8 mouse cellular contexts compared by ENCODE assay signal in the genomic region with DNA sequence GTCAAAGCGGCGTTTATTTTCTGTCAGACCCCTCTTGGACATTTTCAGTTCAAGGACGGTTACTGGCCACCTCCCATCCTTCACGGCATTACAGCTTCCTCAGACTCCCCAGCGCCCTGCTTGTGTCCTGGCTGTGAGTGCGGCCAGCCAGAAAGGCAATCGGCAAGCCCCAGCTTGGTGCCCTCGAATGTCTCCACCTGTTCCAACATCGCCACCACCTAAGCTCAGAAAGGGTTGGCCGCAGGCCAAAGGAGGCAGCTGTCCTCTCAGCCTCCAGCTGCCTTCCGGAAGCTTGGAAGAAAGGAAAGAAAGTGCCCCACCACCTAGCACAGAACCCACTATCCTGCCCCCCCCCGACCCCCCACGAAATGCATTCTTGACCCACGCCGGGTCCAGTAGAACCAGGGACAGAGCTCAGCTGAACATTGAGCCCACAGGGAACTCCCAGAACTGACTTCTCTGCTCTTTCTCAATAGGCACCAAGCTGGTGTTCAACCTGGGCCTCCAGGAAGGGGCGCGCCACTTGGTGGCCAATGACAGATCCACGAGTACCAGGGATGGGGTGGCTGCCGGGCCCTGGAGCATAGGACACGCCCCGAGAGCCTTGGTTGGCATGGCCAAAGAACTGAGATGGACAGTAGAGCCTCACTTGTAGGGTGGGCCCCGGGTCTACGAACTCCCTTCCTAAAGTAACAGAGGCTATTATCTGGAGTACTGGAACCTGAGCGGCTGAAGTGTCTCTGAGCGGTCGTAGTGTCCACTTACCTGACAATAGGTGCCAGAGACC. TPM values are rescaled to one million over a fixed set of nuclear protein-coding genes. Genes with fewer than 3 reads are reported as not detected.
DNase-seq lines count a peak whose midpoint lies in the region; ATAC-seq and TF ChIP-seq lines count a peak whose summit lies in the region.

No protein-coding gene starts in this region.

- H3K27me3 ChIP-seq in heart, embryonic 10.5 days (ENCODE audit: insufficient read depth, poor library complexity, severe bottlenecking), result peaks cover 36% of the 10 kb centered on the region
- peaks cover 39% of the 10 kb centered on the region for H3K27me3 ChIP-seq in embryonic facial prominence, embryonic 14.5 days (replicated peaks; ENCODE audit: control insufficient read depth, insufficient read depth, low read length)
- peaks cover 41% of the 10 kb centered on the region for H3K27me3 ChIP-seq in midbrain, embryonic 10.5 days (ENCODE audit: low read depth, poor library complexity, severe bottlenecking)
- H3K27me3 ChIP-seq in stomach, embryonic 16.5 days (ENCODE audit: control insufficient read depth, insufficient read depth, low read length), result peaks cover 24% of the 10 kb centered on the region

- WGBS in heart, embryonic 10.5 days, result 16% methylated on average over 26 of the region's 26 CpGs
- 7% methylated on average over 26 of the region's 26 CpGs for WGBS in embryonic facial prominence, embryonic 14.5 days
- 12% methylated on average over 26 of the region's 26 CpGs for WGBS in midbrain, embryonic 10.5 days
- WGBS in stomach, embryonic 16.5 days, result 11% methylated on average over 26 of the region's 26 CpGs

- peak; percentile 45 for TF ChIP-seq CTCF in layer of hippocampus, adult 2 months (conservative IDR thresholded peaks at IDR 0.05)

- peaks cover 14% of the 10 kb centered on the region for H3K4me1 ChIP-seq in heart, embryonic 10.5 days
- peaks cover 6% of the 10 kb centered on the region for H3K4me1 ChIP-seq in embryonic facial prominence, embryonic 14.5 days (ENCODE audit: control insufficient read depth, insufficient read depth, low read length)
- H3K4me1 ChIP-seq in midbrain, embryonic 10.5 days, result peaks cover 24% of the 10 kb centered on the region
- peaks cover 3% of the 10 kb centered on the region; the same call in 1 of the 2 replicates for H3K4me1 ChIP-seq in stomach, embryonic 16.5 days (ENCODE audit: control insufficient read depth, insufficient read depth, low read length)

- peak overlapping the region; percentile 54; the same call in 1 of the 2 replicates for H3K9ac ChIP-seq in embryonic facial prominence, embryonic 14.5 days (ENCODE audit: low read depth, low read length)
- H3K9ac ChIP-seq in stomach, embryonic 16.5 days (ENCODE audit: low read length), result no peak overlapping the region; the same call in 1 of the 2 replicates

- peak overlapping the region; percentile 93 for H3K4me2 ChIP-seq in embryonic facial prominence, embryonic 14.5 days (ENCODE audit: low read depth, low read length)
- peak overlapping the region; percentile 84 for H3K4me2 ChIP-seq in stomach, embryonic 16.5 days (ENCODE audit: low read depth, low read length)

- no peaks in the 10 kb centered on the region for H3K9me3 ChIP-seq in heart, embryonic 10.5 days
- no peaks in the 10 kb centered on the region for H3K9me3 ChIP-seq in embryonic facial prominence, embryonic 14.5 days (ENCODE audit: control insufficient read depth, low read length)
- H3K9me3 ChIP-seq in midbrain, embryonic 10.5 days (replicated peaks), result no peaks in the 10 kb centered on the region
- H3K9me3 ChIP-seq in stomach, embryonic 16.5 days (replicated peaks; ENCODE audit: control insufficient read depth, low read length), result no peaks in the 10 kb centered on the region

- peak overlapping the region; percentile 69 for H3K4me3 ChIP-seq in heart, embryonic 10.5 days
- peak overlapping the region; percentile 51 for H3K4me3 ChIP-seq in embryonic facial prominence, embryonic 14.5 days (ENCODE audit: low read depth, low read length)
- peak overlapping the region; percentile 87 for H3K4me3 ChIP-seq in layer of hippocampus, adult 2 months
- peak overlapping the region; percentile 85 for H3K4me3 ChIP-seq in midbrain, embryonic 10.5 days
- peak overlapping the region; percentile 48 for H3K4me3 ChIP-seq in stomach, embryonic 16.5 days (replicated peaks; ENCODE audit: low read length)

- peak; percentile 67 for ATAC-seq in embryonic facial prominence, embryonic 14.5 days (ENCODE audit: low read depth)
- peak; percentile 38; the same call in 1 of the 2 replicates for ATAC-seq in stomach, embryonic 16.5 days (ENCODE audit: insufficient read depth, low FRiP score)

- H3K27ac ChIP-seq in heart, embryonic 10.5 days, result no peak overlapping the region
- H3K27ac ChIP-seq in embryonic facial prominence, embryonic 14.5 days (replicated peaks; ENCODE audit: low read depth, low read length), result no peak overlapping the region; the same call in 1 of the 2 replicates
- peak overlapping the region; percentile 86 for H3K27ac ChIP-seq in layer of hippocampus, adult 2 months
- peak overlapping the region; percentile 81 for H3K27ac ChIP-seq in midbrain, embryonic 10.5 days (replicated peaks)
- H3K27ac ChIP-seq in stomach, embryonic 16.5 days (ENCODE audit: low read length), result no peak overlapping the region

- intact Hi-C loops in heart, postnatal 36 days (cut with DNase I), result loop anchor here (5.0 kb wide), 1 partner anchor 968 kb away; no protein-coding TSS in a partner anchor

- no peaks in the 10 kb centered on the region for H3K36me3 ChIP-seq in heart, embryonic 10.5 days
- H3K36me3 ChIP-seq in embryonic facial prominence, embryonic 14.5 days (ENCODE audit: control insufficient read depth, insufficient read depth, low read length), result no peaks in the 10 kb centered on the region
- no peaks in the 10 kb centered on the region for H3K36me3 ChIP-seq in midbrain, embryonic 10.5 days
- H3K36me3 ChIP-seq in stomach, embryonic 16.5 days (ENCODE audit: control insufficient read depth, insufficient read depth, low read length), result no peaks in the 10 kb centered on the region

- DNase-seq in heart, embryonic 10.5 days (ENCODE audit: low spot score), result no peak
- no peak for DNase-seq in heart, postnatal 36 days
- peak; percentile 15 for DNase-seq in adrenal gland, postnatal 10 days
- DNase-seq in embryonic facial prominence, embryonic 14.5 days (ENCODE audit: low spot score), result peak; percentile 80
- peak; percentile 31 to 34 for DNase-seq in layer of hippocampus, adult 2 months (ENCODE audit: low spot score in 2 of 2)
- peak; percentile 41 for DNase-seq in midbrain, embryonic 10.5 days (ENCODE audit: low spot score)
- no peak for DNase-seq in lung, postnatal 14 days

RNA-seq across cellular contexts. Expression of a gene that starts 1.1 kb away (rescaled TPM):
- 0.37 and 0.60 TPM in 2 replicates for polyA plus RNA-seq in heart, embryonic 10.5 days (2016; fragmentation: Nextera tagmentation; extraction: Ambion mirVana)
- under 1 TPM in 1 of 2 experiments, not detected in 1; 0.08 TPM for total RNA-seq in heart, postnatal 36 days (2021)
- total RNA-seq in adrenal gland, postnatal 10 days (2021), result 1 to 10 TPM; 2.7 to 5.7 TPM
- polyA plus RNA-seq in embryonic facial prominence, embryonic 14.5 days (2014; fragmentation: Nextera tagmentation; extraction: Ambion mirVana), result 12.6 and 13.3 TPM in 2 replicates
- total RNA-seq in layer of hippocampus, adult 2 months (2021), result 100 to 1,000 TPM; 112 to 113 TPM
- 10.6 and 18.8 TPM in 2 replicates for polyA plus RNA-seq in midbrain, embryonic 10.5 days (2016; fragmentation: Nextera tagmentation; extraction: Ambion mirVana)
- polyA plus RNA-seq in stomach, embryonic 16.5 days (2015; fragmentation: Nextera tagmentation; extraction: Ambion mirVana), result 3.2 and 3.7 TPM in 2 replicates

Comparison
In these comparisons a context has a peak if more than half of its experiments do, and no peak if none do; other contexts are left out.
1. DNase-seq: peak in adrenal gland, postnatal 10 days (single experiment), embryonic facial prominence, embryonic 14.5 days (single experiment), layer of hippocampus, adult 2 months (2 of 2) and midbrain, embryonic 10.5 days (single experiment); none in heart, embryonic 10.5 days (single experiment), heart, postnatal 36 days (0 of 2) and lung, postnatal 14 days (single experiment).
2. H3K27ac ChIP-seq: peak in layer of hippocampus, adult 2 months (single experiment) and midbrain, embryonic 10.5 days (single experiment); none in heart, embryonic 10.5 days (single experiment), embryonic facial prominence, embryonic 14.5 days (single experiment) and stomach, embryonic 16.5 days (single experiment).
3. Peak in every context shown above with its lines, with median percentiles within 50 percentile points of each other: H3K4me3 ChIP-seq.